Mouse (Mus musculus) liver, embryonic 11.5 days (tissue): ENCODE results near the gene Tfcp2. TPM values are rescaled to one million over a fixed set of nuclear protein-coding genes. Genes with fewer than 3 reads are reported as not detected.

Experiments used
- ATAC-seq: fragments of 200-750 bp; cut with Nextera tagmentation; replicated peaks from 2 replicates; pipeline ENCODE4 v1.8.0; 2017; ENCODE audit warnings: moderate number of reproducible peaks, mild to moderate bottlenecking, moderate TSS enrichment, moderate library complexity; ENCODE audit not compliant: low FRiP score
- DNase-seq: peaks from one replicate; pipeline ENCODE4 v3.0.0-alpha.2; 2017; ENCODE audit warnings: low spot score
- H3K27ac ChIP-seq: fragments of 300-500 bp; sonication (generic); 2 replicates; pipeline ENCODE4 v1.5.1; 2014; ENCODE audit warnings: mild to moderate bottlenecking, low read depth, low read length, control low read depth
- H3K27me3 ChIP-seq: fragments of 300-500 bp; sonication (generic); replicated peaks from 2 replicates; pipeline ENCODE4 v1.6.1; 2014; ENCODE audit warnings: low read length, mixed read lengths; ENCODE audit not compliant: control insufficient read depth, insufficient read depth
- H3K36me3 ChIP-seq: fragments of 300-500 bp; sonication (generic); 2 replicates; pipeline ENCODE4 v1.6.1; 2014; ENCODE audit warnings: mild to moderate bottlenecking, low read length, moderate library complexity, mixed read lengths; ENCODE audit not compliant: control insufficient read depth, insufficient read depth
- H3K4me1 ChIP-seq: fragments of 300-500 bp; sonication (generic); replicated peaks from 2 replicates; pipeline ENCODE4 v1.6.1; 2014; ENCODE audit warnings: low read length, mixed read lengths; ENCODE audit not compliant: control insufficient read depth, insufficient read depth
- H3K4me2 ChIP-seq: fragments of 300-500 bp; sonication (generic); 2 replicates; pipeline ENCODE4 v1.6.1; 2014; ENCODE audit warnings: mild to moderate bottlenecking, control low read depth, moderate library complexity
- H3K4me3 ChIP-seq: fragments of 300-500 bp; sonication (generic); 2 replicates; pipeline ENCODE4 v1.5.1; 2014; ENCODE audit warnings: low read depth, low read length, control low read depth
- H3K9ac ChIP-seq: fragments of 300-500 bp; sonication (generic); 2 replicates; pipeline ENCODE4 v1.6.1; 2014; ENCODE audit warnings: low read depth, low read length, control low read depth
- H3K9me3 ChIP-seq: fragments of 300-500 bp; sonication (generic); 2 replicates; pipeline ENCODE4 v1.6.1; 2016; ENCODE audit warnings: low read length, inconsistent platforms, mixed read lengths; ENCODE audit not compliant: control insufficient read depth
- WGBS: fragments of 180-500 bp; shearing (Covaris S2); extraction: QIAGEN DNeasy Blood & Tissue Kit; methylation state at CpG from one replicate; pipeline ENCODE4 v1.1.7; 2014; 5-methylcytosine and 5-hydroxymethylcytosine counted together
- polyA plus RNA-seq: library from polyadenylated mRNA; unstranded; fragments of >200 nt; fragmentation: Nextera tagmentation; extraction: Ambion mirVana; gene quantifications from 2 replicates; pipeline ENCODE4 v1.2.1, GENCODE M21; 2014

Tfcp2 gene
- polyA plus RNA-seq, 1 experiment from 2014 or later: 12.8 TPM

DNA sequence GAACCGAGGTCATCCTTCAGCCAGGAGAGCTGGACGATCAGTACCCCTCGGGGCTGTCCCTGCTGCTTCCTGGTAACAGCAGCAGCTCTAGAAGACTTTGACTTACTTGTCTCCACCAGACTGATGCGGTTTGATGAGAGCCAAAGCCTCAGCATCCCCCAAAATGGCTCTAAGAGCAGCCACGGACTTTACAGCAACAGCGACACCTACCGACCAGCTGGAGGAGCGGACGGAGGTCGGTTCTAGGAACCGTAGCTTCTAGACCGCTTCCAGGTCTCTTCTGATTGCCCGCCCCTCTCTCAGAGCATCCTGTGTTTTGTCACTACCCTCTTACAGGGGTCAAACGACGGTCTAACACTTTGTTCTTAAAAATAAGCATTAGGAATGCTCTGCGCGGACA lies 94.5 kb downstream of the Tfcp2 start:
- peak; percentile 67 for DNase-seq
- no peak overlapping the region for H3K27ac ChIP-seq
- H3K9ac ChIP-seq: no peak overlapping the region
- H3K4me1 ChIP-seq: 0 out of 2 replicates have a peak, but pooled peaks cover 2% of the 10 kb centered on the region
- H3K36me3 ChIP-seq: no peaks in the 10 kb centered on the region
- peak; percentile 60 for ATAC-seq
- peak overlapping the region; percentile 32 for H3K4me2 ChIP-seq
- 7% methylated on average over 17 of the region's 17 CpGs for WGBS
- no peaks in the 10 kb centered on the region for H3K27me3 ChIP-seq
- no peaks in the 10 kb centered on the region for H3K9me3 ChIP-seq
- H3K4me3 ChIP-seq: no peak overlapping the region

DNA sequence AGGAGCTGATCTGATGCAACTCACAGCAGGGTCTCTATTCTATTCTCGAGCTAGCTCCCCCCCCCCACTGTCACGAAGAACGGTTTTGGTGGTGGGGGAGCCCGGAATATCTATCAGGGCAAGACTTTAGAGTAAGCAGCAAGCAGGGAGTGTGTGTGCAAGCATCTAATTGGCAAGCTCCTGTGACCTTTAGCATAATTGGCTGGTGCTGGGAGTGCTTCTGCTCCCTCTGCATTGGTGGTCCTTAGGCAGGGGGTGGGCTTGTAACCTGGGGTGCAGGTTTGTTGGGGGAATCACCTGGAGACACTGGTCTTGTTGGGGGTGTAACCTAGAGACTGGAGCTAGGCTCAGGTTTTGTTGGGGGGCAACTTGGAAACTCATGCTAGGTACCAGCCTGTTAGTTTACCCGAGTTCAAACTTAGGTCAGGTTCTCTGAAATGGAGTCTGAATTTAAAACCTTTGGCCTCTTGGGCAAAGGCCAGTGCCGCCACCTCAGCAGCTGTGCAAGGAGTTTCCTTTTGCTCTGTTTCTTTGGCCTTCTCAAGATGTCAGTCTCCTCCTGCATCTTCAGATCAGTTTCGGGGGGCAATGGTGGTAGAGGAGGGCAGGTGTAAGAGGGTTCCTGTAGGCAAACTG lies 95.3 kb downstream of the Tfcp2 start:
- no peak for ATAC-seq
- Histone ChIP-seq H3K4me1 (0 out of 2 replicates have a peak, but pooled peaks cover 2% of the 10 kb centered on the region), H3K27ac (no peak overlapping the region), H3K27me3 (no peaks in the 10 kb centered on the region), H3K9me3 (no peaks in the 10 kb centered on the region), H3K36me3 (no peaks in the 10 kb centered on the region), H3K4me3 (no peak overlapping the region), H3K4me2 (no peak overlapping the region), H3K9ac (no peak overlapping the region)
- 73% methylated on average over 7 of the region's 7 CpGs for WGBS
- DNase-seq: no peak

DNA sequence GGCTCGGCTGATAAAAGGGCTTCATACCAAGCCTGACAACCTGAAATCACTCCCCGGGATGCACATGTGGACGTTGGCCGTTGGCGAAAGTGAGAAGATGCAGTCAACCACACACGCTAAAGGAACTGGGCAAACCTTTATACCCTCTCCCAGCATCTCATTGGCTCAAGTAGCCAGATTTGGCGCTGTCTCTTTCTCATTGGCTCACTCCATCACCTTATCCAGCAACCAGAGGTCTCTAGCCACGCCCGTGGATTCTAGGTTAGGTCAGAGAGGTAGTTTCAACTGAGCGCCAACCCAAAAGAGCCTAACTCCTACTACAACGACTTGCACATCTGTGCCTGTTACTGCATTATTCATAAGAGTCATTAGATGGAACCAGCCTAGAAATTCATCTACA lies 99.3 kb downstream of the Tfcp2 start:
- no peak for ATAC-seq
- Histone ChIP-seq H3K9me3 (no peaks in the 10 kb centered on the region), H3K9ac (no peak overlapping the region)

DNA sequence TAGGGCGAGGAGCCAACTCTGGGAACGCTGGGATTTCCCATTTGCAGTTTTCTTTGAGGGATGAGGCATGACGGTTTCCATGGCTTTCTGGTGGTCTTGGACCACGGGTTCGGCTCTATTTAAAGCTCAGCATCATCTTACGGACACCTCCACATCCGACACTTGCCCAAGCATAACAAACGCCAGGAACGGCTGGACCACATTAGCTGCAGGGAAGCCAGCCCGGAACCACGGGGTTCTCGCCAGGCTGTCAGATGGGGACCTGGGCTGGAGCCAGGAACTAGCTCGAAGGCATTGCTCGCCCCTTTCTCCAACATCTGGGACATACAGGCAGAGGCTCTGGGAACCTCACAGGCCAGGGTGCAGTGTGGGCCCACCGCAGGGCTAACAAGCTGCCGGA lies 100.6 kb downstream of the Tfcp2 start:
- 81% methylated on average over 16 of the region's 16 CpGs for WGBS
- no peak overlapping the region for H3K4me3 ChIP-seq
- no peak for DNase-seq
- no peaks in the 10 kb centered on the region for H3K9me3 ChIP-seq
- no peaks in the 10 kb centered on the region for H3K27me3 ChIP-seq
- H3K27ac ChIP-seq: no peak overlapping the region
- no peak overlapping the region for H3K4me2 ChIP-seq
- H3K36me3 ChIP-seq: no peaks in the 10 kb centered on the region
- H3K4me1 ChIP-seq: no peaks in the 10 kb centered on the region; the same call in 1 of the 2 replicates
- no peak for ATAC-seq
- no peak overlapping the region for H3K9ac ChIP-seq

More for the DNA sequence above, 99.3 kb downstream of the Tfcp2 start:
- H3K4me2 ChIP-seq: no peak overlapping the region
- H3K4me1 ChIP-seq: peaks cover 2% of the 10 kb centered on the region; the same call in 1 of the 2 replicates
- H3K27ac ChIP-seq: no peak overlapping the region
- no peak overlapping the region for H3K4me3 ChIP-seq
- no peaks in the 10 kb centered on the region for H3K27me3 ChIP-seq
- no peaks in the 10 kb centered on the region for H3K36me3 ChIP-seq
- DNase-seq: no peak
- WGBS: 71% methylated on average over 11 of the region's 11 CpGs

DNA sequence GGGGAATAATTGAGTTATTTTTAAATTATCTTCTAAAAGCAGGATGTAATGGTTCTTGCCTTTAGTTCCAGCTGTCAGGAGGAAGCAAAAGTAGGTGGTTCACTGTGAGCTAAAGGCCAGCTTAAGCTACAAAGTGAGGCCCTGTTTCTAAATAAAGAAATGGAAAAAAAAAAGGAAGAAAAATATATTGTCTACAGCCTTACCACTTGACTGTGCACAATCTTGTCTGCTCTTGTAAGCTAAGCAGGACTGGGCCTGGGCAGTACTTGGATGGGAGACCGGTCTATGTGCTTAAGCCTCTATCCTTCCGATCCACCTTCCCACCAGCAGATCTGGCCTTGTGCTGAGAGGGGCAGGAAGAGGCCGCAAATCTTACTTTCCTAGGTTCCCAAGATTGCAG lies 102.3 kb downstream of the Tfcp2 start:
- Histone ChIP-seq H3K27ac (no peak overlapping the region), H3K9ac (no peak overlapping the region), H3K27me3 (no peaks in the 10 kb centered on the region), H3K4me3 (no peak overlapping the region), H3K4me1 (no peaks in the 10 kb centered on the region; the same call in 1 of the 2 replicates), H3K36me3 (no peaks in the 10 kb centered on the region), H3K4me2 (no peak overlapping the region), H3K9me3 (no peaks in the 10 kb centered on the region)
- ATAC-seq (no peak), DNase-seq (no peak)
- 88% methylated on average over 3 of the region's 3 CpGs for WGBS

DNA sequence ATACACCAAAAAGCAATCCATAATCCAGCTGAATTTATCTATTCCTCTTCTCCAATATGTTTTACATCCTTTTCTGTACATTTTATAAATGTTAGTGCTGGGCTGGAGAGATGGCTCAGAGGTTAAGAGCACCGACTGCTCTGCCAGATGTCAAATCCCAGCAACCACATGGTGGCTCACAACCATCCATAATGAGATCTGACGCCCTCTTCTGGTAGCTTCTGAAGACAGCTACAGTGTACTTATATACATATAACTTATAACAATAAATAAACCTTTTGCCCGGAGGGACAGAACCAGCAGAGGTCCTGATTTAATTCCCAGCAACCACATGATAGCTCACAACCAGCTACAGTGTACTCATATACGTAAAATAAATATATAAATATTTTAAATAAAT lies 103.2 kb downstream of the Tfcp2 start:
- Histone ChIP-seq H3K9me3 (no peaks in the 10 kb centered on the region), H3K27me3 (no peaks in the 10 kb centered on the region), H3K4me2 (no peak overlapping the region), H3K27ac (no peak overlapping the region), H3K4me3 (no peak overlapping the region), H3K36me3 (no peaks in the 10 kb centered on the region), H3K4me1 (peaks cover 5% of the 10 kb centered on the region), H3K9ac (no peak overlapping the region)
- no peak for DNase-seq
- ATAC-seq: no peak
- 79% methylated on average over 4 of the region's 4 CpGs for WGBS

Other genes with a start within 250 kb of the Tfcp2 start
- 4.4 and 5.7 TPM in 2 replicates for gene Mettl7a1, start 247.9 kb downstream of the Tfcp2 start, polyA plus RNA-seq
- not detected in 2 replicates for gene Mettl7a3, start 217.1 kb downstream of the Tfcp2 start, polyA plus RNA-seq
- not detected in 2 replicates for gene Methig1, start 198.9 kb downstream of the Tfcp2 start, polyA plus RNA-seq
- gene Mettl7a2, start 198.8 kb downstream of the Tfcp2 start, polyA plus RNA-seq: not detected in 2 replicates
- not detected in 2 replicates for gene Higd1c, start 187.5 kb downstream of the Tfcp2 start, polyA plus RNA-seq
- gene Gm5475, start 129.9 kb downstream of the Tfcp2 start, polyA plus RNA-seq: 0.10 TPM in 1 of 2 replicates, not detected in the other
- gene Slc11a2, start 126.9 kb downstream of the Tfcp2 start, polyA plus RNA-seq: 51.2 and 55.4 TPM in 2 replicates
- 34.2 and 36.0 TPM in 2 replicates for gene Letmd1, start 83.0 kb downstream of the Tfcp2 start, polyA plus RNA-seq
- gene Csrnp2, start 56.5 kb downstream of the Tfcp2 start, polyA plus RNA-seq: 6.5 and 7.5 TPM in 2 replicates
- gene Pou6f1, start 48.0 kb upstream of the Tfcp2 start, polyA plus RNA-seq: 0.92 and 1.2 TPM in 2 replicates
- 256 and 274 TPM in 2 replicates for gene Dazap2, start 63.3 kb upstream of the Tfcp2 start, polyA plus RNA-seq
- 14.1 and 15.6 TPM in 2 replicates for gene Smagp, start 84.9 kb upstream of the Tfcp2 start, polyA plus RNA-seq
- 56.6 and 62.1 TPM in 2 replicates for gene Bin2, start 117.5 kb upstream of the Tfcp2 start, polyA plus RNA-seq
- gene Cela1, start 135.9 kb upstream of the Tfcp2 start, polyA plus RNA-seq: 10.5 and 13.7 TPM in 2 replicates
- 1.2 and 1.6 TPM in 2 replicates for gene Galnt6, start 177.4 kb upstream of the Tfcp2 start, polyA plus RNA-seq
- gene Slc4a8, start 209.7 kb upstream of the Tfcp2 start, polyA plus RNA-seq: 1.5 TPM in 2 replicates